Mouse (Mus musculus) brain, embryonic 14.5 days (tissue): ENCODE measurements around the gene Ptchd1.

Experiments used
- CTCF ChIP-seq: fragments of 200-500 bp; IDR thresholded peaks from 2 replicates; pipeline ENCODE4 v1.5.1; 2012; ENCODE audit warnings: inconsistent platforms, mild to moderate bottlenecking, moderate library complexity, borderline replicate concordance; ENCODE audit not compliant: insufficient read depth, insufficient read length; ENCODE audit errors: extremely low read depth
- POLR2A ChIP-seq: fragments of 200-500 bp; IDR thresholded peaks from 2 replicates; pipeline ENCODE4 v1.6.1; 2012; ENCODE audit warnings: mild to moderate bottlenecking, inconsistent platforms, borderline replicate concordance; ENCODE audit not compliant: poor library complexity, insufficient read depth, insufficient read length, severe bottlenecking; ENCODE audit errors: extremely low read depth

- no peak for TF ChIP-seq CTCF
- no peak for TF ChIP-seq POLR2A
Observed at GRCm38 (mm10) chrX:155624895-155625294, 1.3 kb upstream of the Ptchd1 start.
